Mouse (Mus musculus): ENCODE data around the gene Dpp9.

GRCm38 (mm10) chr17:56257181-56257894 lies 38.6 kb upstream of the Dpp9 start:
- TF ChIP-seq POLR2A (IDR thresholded peaks at IDR 0.05; ENCODE audit: borderline replicate concordance, insufficient read depth, low read length) = no peak
- no peak for TF ChIP-seq CTCF (IDR thresholded peaks at IDR 0.05; ENCODE audit: borderline replicate concordance, insufficient read depth, low read depth, low read length)
